Mouse (Mus musculus): ENCODE measurements around the gene Dnajc10. TPM values are rescaled to one million over a fixed set of nuclear protein-coding genes. Genes with fewer than 3 reads are reported as not detected.

The Dnajc10 gene
- total RNA-seq, 2 experiments from 2014 or later, result 26.3 to 34.4 TPM

DNA sequence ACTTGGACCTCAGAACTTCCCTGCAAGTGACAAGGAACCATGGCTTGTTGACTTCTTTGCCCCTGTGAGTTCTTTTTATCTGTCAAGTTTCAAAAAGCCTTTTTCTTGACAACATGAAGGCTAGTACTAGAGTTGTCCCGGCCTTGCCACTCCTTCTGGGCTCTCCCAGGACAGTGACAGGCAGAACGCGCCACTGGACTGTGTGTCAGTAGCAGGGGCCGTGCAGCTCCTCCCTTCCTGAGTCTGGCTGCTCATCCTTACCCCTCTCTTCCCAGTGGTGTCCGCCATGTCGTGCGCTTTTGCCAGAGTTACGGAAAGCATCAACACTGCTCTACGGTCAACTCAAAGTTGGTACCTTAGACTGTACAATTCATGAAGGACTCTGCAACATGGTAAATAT, 25.3 kb downstream of the Dnajc10 start:
- DNase-seq, result no peak

DNA sequence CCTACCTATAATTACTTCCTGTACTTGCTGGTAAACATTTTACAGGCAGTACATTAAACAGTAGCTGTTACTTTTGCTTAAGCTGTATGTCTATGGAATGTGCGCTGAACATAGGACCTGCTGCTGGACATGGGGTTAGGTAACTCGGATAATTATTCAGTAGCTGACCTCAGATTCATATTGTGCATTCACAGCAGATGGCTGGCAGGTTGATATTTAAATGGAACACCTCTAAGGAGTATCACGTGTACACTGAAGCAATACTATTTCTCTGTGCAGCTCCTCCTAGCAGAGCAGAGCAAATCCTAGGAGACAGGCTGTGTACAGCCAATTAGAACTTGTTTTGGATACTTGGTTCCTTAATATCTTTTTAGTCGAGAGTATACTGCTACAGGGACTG, 39.3 kb downstream of the Dnajc10 start:
- DNase-seq, result no peak

DNA sequence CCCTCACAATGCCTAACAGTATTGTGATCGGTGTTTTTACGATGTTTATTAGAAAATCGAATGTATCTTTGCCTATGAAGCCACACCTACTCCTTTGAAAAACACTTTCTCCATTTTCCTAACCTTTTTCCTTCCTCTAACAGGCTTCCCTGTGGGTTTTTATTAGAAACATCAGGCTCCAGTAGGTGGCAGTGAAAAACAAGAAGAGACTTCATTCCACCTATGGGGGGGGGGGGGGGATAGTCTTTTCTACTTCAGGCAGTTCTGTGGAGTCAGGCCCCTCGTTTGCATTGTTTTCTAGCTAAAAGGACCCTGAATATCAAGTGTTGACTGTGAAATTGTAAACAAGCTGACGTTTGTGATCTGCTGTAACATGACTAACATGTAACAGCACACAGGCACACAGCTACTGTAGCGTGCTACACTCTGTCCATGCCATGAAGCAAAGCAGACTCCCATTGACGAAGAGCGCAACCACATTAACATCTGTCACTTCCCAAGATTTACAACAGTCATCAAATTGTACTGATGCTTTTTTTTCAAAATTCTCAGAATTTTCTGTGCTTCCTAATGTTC, 41.5 kb downstream of the Dnajc10 start:
- no peak for DNase-seq

DNA sequence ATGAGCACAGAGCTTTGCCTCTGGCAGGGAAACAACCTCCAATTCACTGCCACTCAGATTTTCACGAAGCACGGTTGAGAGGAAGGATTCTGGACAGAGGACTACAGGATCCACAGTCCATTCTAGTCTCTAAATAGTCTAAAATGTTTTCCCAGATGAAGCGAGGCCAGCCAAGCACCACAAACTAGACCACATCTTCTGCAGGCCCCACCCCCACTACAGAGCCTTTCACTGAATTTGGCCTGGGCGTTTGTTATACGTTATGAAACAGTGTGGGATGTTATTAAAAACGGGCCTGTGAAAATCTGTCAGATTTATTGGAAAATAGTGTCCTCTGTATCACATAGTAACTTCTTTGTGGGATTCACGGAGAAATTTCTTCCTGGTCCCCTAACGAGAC, 56.2 kb downstream of the Dnajc10 start:
- no peak for DNase-seq

DNA sequence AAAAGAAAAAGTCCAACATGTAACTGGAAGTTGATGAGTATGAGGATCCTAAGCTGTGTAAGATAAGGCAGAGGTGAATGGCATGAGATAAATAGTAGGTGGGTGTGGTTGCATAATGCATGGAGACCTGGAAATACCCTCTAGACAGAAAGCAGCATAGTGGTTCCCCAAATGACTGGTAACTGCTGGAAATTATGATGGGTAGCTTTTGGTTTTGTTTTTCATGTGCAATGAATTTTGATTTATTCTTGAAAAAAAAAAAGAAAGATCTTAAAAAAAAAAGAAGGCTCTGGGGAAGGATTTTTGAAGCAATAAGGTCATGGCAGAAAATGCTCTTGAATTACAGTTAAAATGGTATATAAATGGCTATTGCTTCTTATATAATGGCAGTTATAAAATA, 59.6 kb downstream of the Dnajc10 start:
- DNase-seq, result no peak

DNA sequence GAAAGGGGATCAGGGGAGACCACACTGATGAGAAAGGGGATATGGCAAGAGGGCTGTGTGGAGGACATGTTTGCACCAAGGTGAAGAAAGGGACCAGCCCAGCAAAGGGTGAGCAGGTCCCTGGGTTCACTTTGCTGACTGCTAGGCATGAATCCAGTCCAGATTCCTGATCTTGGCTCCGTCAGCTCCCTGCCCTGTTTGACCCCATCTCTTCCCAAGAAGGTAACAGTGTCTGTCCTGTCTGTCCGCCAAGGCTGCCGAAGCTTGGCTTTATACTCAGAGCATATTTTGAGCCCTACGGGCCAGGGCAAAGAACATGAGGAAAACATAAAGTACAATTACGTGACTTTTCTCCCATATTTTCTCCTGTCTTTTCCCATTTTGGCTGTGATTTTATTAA, 64.6 kb downstream of the Dnajc10 start:
- peak; percentile 7 for DNase-seq

DNA sequence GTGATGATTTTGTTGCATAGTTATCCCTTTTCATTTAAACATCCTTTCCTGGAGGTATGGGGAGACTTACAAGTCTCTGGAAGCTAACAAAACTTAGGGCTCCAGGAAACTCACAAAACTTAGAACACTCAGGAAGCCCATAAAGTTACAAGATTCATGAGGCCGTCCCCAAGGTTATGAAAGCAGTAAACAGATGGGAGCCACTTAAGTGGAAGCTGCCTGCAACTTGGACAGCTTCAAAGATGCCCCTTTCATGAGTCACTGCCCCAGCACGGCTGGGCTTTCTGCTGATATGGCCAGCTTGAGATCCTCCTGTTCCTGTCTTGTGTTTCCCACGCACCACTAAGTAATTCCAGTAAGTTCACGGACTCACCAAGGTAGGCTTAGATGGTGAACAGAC, 69.2 kb downstream of the Dnajc10 start:
- no peak for DNase-seq

DNA sequence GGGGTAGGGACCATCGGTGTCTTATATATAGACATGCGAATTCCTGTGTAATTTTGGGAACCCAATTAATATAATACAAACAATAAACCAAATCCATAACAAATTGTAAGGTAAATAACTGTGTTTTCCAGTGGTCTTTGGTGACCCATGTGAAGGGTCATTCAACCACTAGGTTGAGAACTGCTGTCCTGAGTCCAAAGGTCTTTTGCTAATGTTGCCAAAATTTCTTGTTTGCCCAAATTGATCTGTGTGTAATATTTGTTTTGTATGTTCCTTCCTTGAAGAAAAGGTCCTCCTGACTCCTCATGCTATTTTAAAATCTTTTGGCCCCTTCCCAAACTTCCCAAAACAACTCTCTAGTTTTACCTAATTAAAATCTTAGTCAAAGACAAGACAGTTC, 71.0 kb downstream of the Dnajc10 start:
- no peak for DNase-seq

- DNase-seq, result peak; percentile 5
These were observed 72.4 kb downstream of the Dnajc10 start for GRCm38 (mm10) chr2:80387668-80388067.

DNA sequence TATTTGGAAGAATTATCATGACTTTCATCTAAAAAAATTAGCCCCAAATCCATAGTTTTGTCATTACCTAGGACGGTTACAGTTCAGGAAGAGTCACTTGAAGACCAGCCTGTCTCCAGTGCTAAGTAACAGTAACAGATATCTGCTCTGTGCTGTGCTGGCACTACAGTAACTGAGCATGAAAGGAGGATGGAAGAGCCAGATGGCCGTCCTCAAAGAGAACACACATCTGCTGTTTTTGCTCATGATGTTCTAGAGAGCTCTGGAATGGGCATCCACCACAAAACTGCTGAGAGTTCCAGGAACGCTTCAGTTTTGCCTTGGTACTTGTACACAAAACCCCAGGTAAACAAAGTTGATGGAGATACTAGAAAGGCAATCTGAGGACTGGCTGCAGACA, 73.1 kb downstream of the Dnajc10 start:
- DNase-seq, result no peak

- DNase-seq, result no peak
These were observed 80.8 kb downstream of the Dnajc10 start for GRCm38 (mm10) chr2:80396057-80396456.

DNA sequence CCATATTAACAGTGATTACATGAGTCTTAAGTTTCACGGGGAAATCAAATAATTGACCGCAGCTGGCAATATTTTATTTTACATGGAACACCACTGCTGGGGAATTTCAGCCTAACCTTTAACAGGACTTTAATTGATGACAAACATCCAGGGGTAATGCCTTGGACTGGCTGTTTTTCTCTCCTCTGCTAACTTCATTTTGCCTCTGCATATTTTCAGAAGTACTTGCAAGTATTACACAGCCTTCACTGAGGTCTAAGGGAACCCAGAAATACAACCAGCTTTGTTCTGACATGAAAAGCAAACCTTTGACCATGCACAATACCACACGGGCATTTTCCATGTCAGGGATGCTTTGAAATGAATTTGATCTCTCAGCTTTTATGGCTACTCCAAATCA, 81.6 kb downstream of the Dnajc10 start:
- DNase-seq, result no peak

GRCm38 (mm10) chr2:80398595-80399099, 83.4 kb downstream of the Dnajc10 start:
- DNase-seq, result no peak

Other genes with a start within 250 kb of the Dnajc10 start
- gene Pde1a, start 186.0 kb upstream of the Dnajc10 start, total RNA-seq (2021), result 1 to 10 TPM; 4.3 to 4.5 TPM
- not detected for gene Prdx6b, start 23.0 kb upstream of the Dnajc10 start, total RNA-seq (2021)
- gene Frzb, start 132.2 kb downstream of the Dnajc10 start, total RNA-seq (2021), result 10 to 100 TPM; 51.6 to 55.5 TPM